Mouse (Mus musculus): ENCODE measurements around the gene Drc7. TPM values are rescaled to one million over a fixed set of nuclear protein-coding genes. Genes with fewer than 3 reads are reported as not detected.

Gene Drc7
- polyA plus RNA-seq, 1 experiment, result 0.80 TPM

GRCm38 (mm10) chr8:95056414-95056813 lies 1.5 kb downstream of the Drc7 start:
- DNase-seq (ENCODE audit: extremely low spot score in 1 of 2, low spot score in 1 of 2), result no peak

- no peak for DNase-seq (ENCODE audit: extremely low spot score in 1 of 2, low spot score in 1 of 2)
These were observed 3.8 kb downstream of the Drc7 start for GRCm38 (mm10) chr8:95058661-95059060.

GRCm38 (mm10) chr8:95059812-95060533 lies 5.1 kb downstream of the Drc7 start:
- DNase-seq (ENCODE audit: extremely low spot score in 1 of 2, low spot score in 1 of 2), result no peak

GRCm38 (mm10) chr8:95064531-95064930 lies 9.6 kb downstream of the Drc7 start:
- DNase-seq (ENCODE audit: extremely low spot score in 1 of 2, low spot score in 1 of 2), result no peak

DNA sequence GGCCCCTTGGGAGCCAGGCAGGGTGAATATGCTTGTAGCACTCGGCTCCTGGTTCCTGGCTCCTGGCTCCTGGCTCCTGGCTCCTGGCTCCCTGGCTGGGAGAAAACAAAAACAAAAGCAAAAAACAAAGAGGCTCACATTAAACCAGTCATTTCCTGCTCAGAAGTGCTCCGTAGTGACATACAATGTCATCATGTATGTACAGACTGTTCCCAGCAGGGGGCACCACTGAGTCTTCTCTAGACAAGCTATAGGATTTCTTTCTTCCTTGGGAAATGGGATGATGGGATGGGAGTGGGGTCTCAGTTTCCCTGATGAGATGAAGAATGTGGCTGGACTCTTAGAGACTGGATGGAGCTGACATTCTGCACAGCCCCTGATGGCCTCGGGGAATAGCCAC lies 12.7 kb downstream of the Drc7 start:
- DNase-seq (ENCODE audit: extremely low spot score in 1 of 2, low spot score in 1 of 2), result peak in 1 of 2 experiments; percentile 60

DNA sequence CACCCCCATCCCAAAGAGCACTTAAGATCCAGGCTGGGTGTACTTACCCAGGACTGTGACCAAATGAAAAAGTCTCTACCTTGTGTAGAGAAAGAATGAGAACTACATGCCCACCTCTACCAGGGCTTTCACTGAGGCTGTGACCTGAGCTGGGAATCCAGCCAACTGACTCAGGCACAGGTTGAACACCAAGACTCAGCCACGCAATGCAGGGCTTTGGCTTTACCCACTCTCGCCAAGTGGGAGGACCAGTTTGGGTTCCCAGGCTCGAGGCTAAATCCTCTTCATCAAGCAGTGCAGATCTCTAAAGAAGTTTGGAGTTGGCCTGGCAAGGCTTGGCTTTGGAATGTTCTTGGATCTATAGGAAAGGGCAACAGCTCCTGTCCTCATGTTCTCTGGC lies 20.6 kb downstream of the Drc7 start:
- no peak for DNase-seq (ENCODE audit: extremely low spot score in 1 of 2, low spot score in 1 of 2)

- no peak for DNase-seq (ENCODE audit: extremely low spot score in 1 of 2, low spot score in 1 of 2)
These were observed 21.2 kb downstream of the Drc7 start for GRCm38 (mm10) chr8:95076151-95076550.

GRCm38 (mm10) chr8:95078055-95078454 lies 23.2 kb downstream of the Drc7 start:
- no peak for DNase-seq (ENCODE audit: extremely low spot score in 1 of 2, low spot score in 1 of 2)

GRCm38 (mm10) chr8:95079305-95079704 lies 24.4 kb downstream of the Drc7 start:
- DNase-seq (ENCODE audit: extremely low spot score in 1 of 2, low spot score in 1 of 2), result no peak

- DNase-seq (ENCODE audit: extremely low spot score in 1 of 2, low spot score in 1 of 2), result peak; percentile 100
These were observed 25.8 kb downstream of the Drc7 start, which contains the start of gene Katnb1 for GRCm38 (mm10) chr8:95080381-95081341. TSS of gene Katnb1 (plus strand) at chr8:95081186.

- DNase-seq (ENCODE audit: extremely low spot score in 1 of 2, low spot score in 1 of 2), result no peak
These were observed 26.7 kb downstream of the Drc7 start for GRCm38 (mm10) chr8:95081650-95082049.

DNA sequence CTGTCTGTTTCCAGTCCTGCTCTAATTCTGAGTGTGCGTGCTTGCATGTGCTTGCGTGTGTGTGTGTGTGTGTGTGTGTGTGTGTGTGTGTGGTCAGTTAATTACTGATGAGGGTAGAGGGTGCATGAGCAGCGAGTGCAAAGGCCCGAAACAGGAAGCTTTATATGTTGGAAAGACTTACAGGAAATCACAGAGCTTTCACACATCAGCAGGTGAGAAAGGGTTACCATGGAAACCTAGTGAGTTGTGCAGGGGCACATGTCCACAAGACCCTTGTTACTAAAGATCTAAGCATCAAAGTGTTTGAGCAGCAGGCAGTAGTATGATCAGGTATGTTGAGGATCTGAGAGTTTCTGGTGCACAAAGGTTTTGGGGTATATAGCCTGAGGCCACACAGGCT lies 29.4 kb downstream of the Drc7 start:
- no peak for DNase-seq (ENCODE audit: extremely low spot score in 1 of 2, low spot score in 1 of 2)

- no peak for DNase-seq (ENCODE audit: extremely low spot score in 1 of 2, low spot score in 1 of 2)
These were observed 30.0 kb downstream of the Drc7 start for GRCm38 (mm10) chr8:95084744-95085431.

GRCm38 (mm10) chr8:95085432-95086141 lies 30.7 kb downstream of the Drc7 start:
- no peak for DNase-seq (ENCODE audit: extremely low spot score in 1 of 2, low spot score in 1 of 2)

- no peak for DNase-seq (ENCODE audit: extremely low spot score in 1 of 2, low spot score in 1 of 2)
These were observed 38.7 kb downstream of the Drc7 start for GRCm38 (mm10) chr8:95093574-95093973.

- DNase-seq (ENCODE audit: extremely low spot score in 1 of 2, low spot score in 1 of 2), result peak in 1 of 2 experiments; percentile 81
These were observed 44.1 kb downstream of the Drc7 start for GRCm38 (mm10) chr8:95099009-95099408.

- no peak for DNase-seq (ENCODE audit: extremely low spot score in 1 of 2, low spot score in 1 of 2)
These were observed 47.1 kb downstream of the Drc7 start for GRCm38 (mm10) chr8:95101972-95102371.

DNA sequence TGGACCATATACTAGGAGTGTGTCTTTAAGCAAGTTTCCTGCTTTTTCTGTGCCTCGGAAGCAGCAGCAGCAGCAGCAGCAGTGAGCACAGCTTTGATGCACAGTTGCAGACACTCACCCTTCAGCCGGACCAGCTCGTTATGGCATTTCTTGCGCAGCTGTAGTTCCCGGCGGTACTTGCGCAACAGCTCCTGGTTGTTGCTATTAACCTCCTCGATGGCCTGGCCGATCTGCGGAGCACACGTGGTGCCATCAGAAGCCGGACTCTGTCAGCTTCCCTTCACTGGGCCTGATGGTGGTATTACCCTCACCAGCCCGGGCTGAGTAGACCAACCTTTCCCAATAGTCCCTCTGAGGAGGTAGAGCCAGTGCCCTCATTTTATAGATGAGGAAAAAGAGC lies 52.4 kb downstream of the Drc7 start:
- no peak for DNase-seq (ENCODE audit: extremely low spot score in 1 of 2, low spot score in 1 of 2)

DNA sequence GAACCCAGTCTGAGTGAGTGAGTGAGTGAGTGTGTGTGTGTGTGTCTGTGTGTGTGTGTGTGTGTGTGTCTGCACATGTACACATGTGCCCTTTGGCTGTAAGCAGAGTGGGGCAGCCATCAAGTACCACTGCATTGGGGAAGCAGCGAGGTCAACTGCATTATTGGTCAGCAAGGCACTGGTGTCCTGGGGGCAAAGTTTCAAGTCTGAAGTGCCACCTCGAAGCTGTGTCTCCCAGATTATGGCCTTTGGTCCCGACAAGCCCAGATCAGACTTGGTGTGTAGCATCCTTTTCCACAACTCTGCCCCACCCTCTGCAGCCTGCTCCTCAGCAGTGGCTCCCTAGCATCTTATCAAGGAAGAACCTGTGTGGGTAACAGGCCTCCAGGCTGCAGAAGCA lies 57.7 kb downstream of the Drc7 start:
- no peak for DNase-seq (ENCODE audit: extremely low spot score in 1 of 2, low spot score in 1 of 2)

- no peak for DNase-seq (ENCODE audit: extremely low spot score in 1 of 2, low spot score in 1 of 2)
These were observed 58.2 kb downstream of the Drc7 start for GRCm38 (mm10) chr8:95113108-95113507.

All from frontal cortex, adult 2 months (tissue).